Mouse (Mus musculus): ENCODE measurements around the gene Flrt1. TPM values are rescaled to one million over a fixed set of nuclear protein-coding genes. Genes with fewer than 3 reads are reported as not detected.
A peak's percentile ranks its signal among the peaks of the same experiment; 100 is the strongest.

Flrt1 gene
- polyA plus RNA-seq, 1 experiment: 0.51 TPM

GRCm38 (mm10) chr19:7140856-7141421 lies 35.4 kb upstream of the Flrt1 start:
- Histone ChIP-seq H3K4me3 (ENCODE audit: low read depth, low read length) (no peak overlapping the region), H3K27me3 (ENCODE audit: control insufficient read depth, insufficient read depth, low read length, poor library complexity, severe bottlenecking) (no peaks in the 10 kb centered on the region), H3K9me3 (replicated peaks; ENCODE audit: control insufficient read depth, insufficient read depth, low read length, poor library complexity, severe bottlenecking) (no peaks in the 10 kb centered on the region), H3K4me1 (ENCODE audit: control insufficient read depth, insufficient read depth, low read length) (peaks cover 1% of the 10 kb centered on the region), H3K27ac (ENCODE audit: insufficient read depth, low read length) (no peak overlapping the region), H3K36me3 (ENCODE audit: control insufficient read depth, insufficient read depth, low read length, poor library complexity, severe bottlenecking) (no peaks in the 10 kb centered on the region), H3K9ac (ENCODE audit: low read depth, poor library complexity, severe bottlenecking) (no peak overlapping the region)
- TF ChIP-seq POLR2A (IDR thresholded peaks at IDR 0.05; ENCODE audit: insufficient read depth, low read length): no peak
- no peak for TF ChIP-seq CTCF (IDR thresholded peaks at IDR 0.05; ENCODE audit: low read depth, low read length)
- no peak for TF ChIP-seq EP300 (IDR thresholded peaks at IDR 0.05; ENCODE audit: insufficient read depth, low read depth, low read length)

GRCm38 (mm10) chr19:7140373-7140772 lies 34.8 kb upstream of the Flrt1 start:
- Histone ChIP-seq H3K4me3 (ENCODE audit: low read depth, low read length) (no peak overlapping the region), H3K36me3 (ENCODE audit: control insufficient read depth, insufficient read depth, low read length, poor library complexity, severe bottlenecking) (no peaks in the 10 kb centered on the region), H3K27me3 (ENCODE audit: control insufficient read depth, insufficient read depth, low read length, poor library complexity, severe bottlenecking) (no peaks in the 10 kb centered on the region), H3K27ac (ENCODE audit: insufficient read depth, low read length) (no peak overlapping the region), H3K9ac (ENCODE audit: low read depth, poor library complexity, severe bottlenecking) (no peak overlapping the region), H3K4me1 (ENCODE audit: control insufficient read depth, insufficient read depth, low read length) (peaks cover 4% of the 10 kb centered on the region), H3K9me3 (replicated peaks; ENCODE audit: control insufficient read depth, insufficient read depth, low read length, poor library complexity, severe bottlenecking) (no peaks in the 10 kb centered on the region)
- TF ChIP-seq CTCF (IDR thresholded peaks at IDR 0.05; ENCODE audit: low read depth, low read length) (no peak), EP300 (IDR thresholded peaks at IDR 0.05; ENCODE audit: insufficient read depth, low read depth, low read length) (no peak), POLR2A (IDR thresholded peaks at IDR 0.05; ENCODE audit: insufficient read depth, low read length) (no peak)

GRCm38 (mm10) chr19:7139321-7139720 lies 33.8 kb upstream of the Flrt1 start:
- H3K4me3 ChIP-seq (ENCODE audit: low read depth, low read length): no peak overlapping the region
- H3K27me3 ChIP-seq (ENCODE audit: control insufficient read depth, insufficient read depth, low read length, poor library complexity, severe bottlenecking): no peaks in the 10 kb centered on the region
- peaks cover 5% of the 10 kb centered on the region for H3K4me1 ChIP-seq (ENCODE audit: control insufficient read depth, insufficient read depth, low read length)
- TF ChIP-seq CTCF (IDR thresholded peaks at IDR 0.05; ENCODE audit: low read depth, low read length) (no peak), EP300 (IDR thresholded peaks at IDR 0.05; ENCODE audit: insufficient read depth, low read depth, low read length) (no peak), POLR2A (IDR thresholded peaks at IDR 0.05; ENCODE audit: insufficient read depth, low read length) (no peak)
- H3K9ac ChIP-seq (ENCODE audit: low read depth, poor library complexity, severe bottlenecking): no peak overlapping the region
- no peak overlapping the region for H3K27ac ChIP-seq (ENCODE audit: insufficient read depth, low read length)
- H3K9me3 ChIP-seq (replicated peaks; ENCODE audit: control insufficient read depth, insufficient read depth, low read length, poor library complexity, severe bottlenecking): no peaks in the 10 kb centered on the region
- no peaks in the 10 kb centered on the region for H3K36me3 ChIP-seq (ENCODE audit: control insufficient read depth, insufficient read depth, low read length, poor library complexity, severe bottlenecking)

- H3K4me3 ChIP-seq (ENCODE audit: low read depth, low read length): no peak overlapping the region
These were observed 32.8 kb upstream of the Flrt1 start for GRCm38 (mm10) chr19:7138327-7138726.

GRCm38 (mm10) chr19:7136714-7137498 lies 31.4 kb upstream of the Flrt1 start:
- Histone ChIP-seq H3K4me3 (ENCODE audit: low read depth, low read length) (no peak overlapping the region), H3K27ac (ENCODE audit: insufficient read depth, low read length) (no peak overlapping the region), H3K9ac (ENCODE audit: low read depth, poor library complexity, severe bottlenecking) (no peak overlapping the region), H3K27me3 (ENCODE audit: control insufficient read depth, insufficient read depth, low read length, poor library complexity, severe bottlenecking) (no peaks in the 10 kb centered on the region), H3K9me3 (replicated peaks; ENCODE audit: control insufficient read depth, insufficient read depth, low read length, poor library complexity, severe bottlenecking) (no peaks in the 10 kb centered on the region), H3K4me1 (ENCODE audit: control insufficient read depth, insufficient read depth, low read length) (peaks cover 4% of the 10 kb centered on the region), H3K36me3 (ENCODE audit: control insufficient read depth, insufficient read depth, low read length, poor library complexity, severe bottlenecking) (no peaks in the 10 kb centered on the region)
- no peak for TF ChIP-seq POLR2A (IDR thresholded peaks at IDR 0.05; ENCODE audit: insufficient read depth, low read length)
- TF ChIP-seq EP300 (IDR thresholded peaks at IDR 0.05; ENCODE audit: insufficient read depth, low read depth, low read length): peak; percentile 34; the same call in 1 of the 2 replicates

More at GRCm38 (mm10) chr19:7138327-7138726, 32.8 kb upstream of the Flrt1 start:
- H3K27me3 ChIP-seq (ENCODE audit: control insufficient read depth, insufficient read depth, low read length, poor library complexity, severe bottlenecking): no peaks in the 10 kb centered on the region
- no peaks in the 10 kb centered on the region for H3K9me3 ChIP-seq (replicated peaks; ENCODE audit: control insufficient read depth, insufficient read depth, low read length, poor library complexity, severe bottlenecking)
- H3K27ac ChIP-seq (ENCODE audit: insufficient read depth, low read length): no peak overlapping the region
- H3K9ac ChIP-seq (ENCODE audit: low read depth, poor library complexity, severe bottlenecking): no peak overlapping the region
- peaks cover 4% of the 10 kb centered on the region for H3K4me1 ChIP-seq (ENCODE audit: control insufficient read depth, insufficient read depth, low read length)
- TF ChIP-seq EP300 (IDR thresholded peaks at IDR 0.05; ENCODE audit: insufficient read depth, low read depth, low read length) (no peak), CTCF (IDR thresholded peaks at IDR 0.05; ENCODE audit: low read depth, low read length) (no peak), POLR2A (IDR thresholded peaks at IDR 0.05; ENCODE audit: insufficient read depth, low read length) (no peak)
- no peaks in the 10 kb centered on the region for H3K36me3 ChIP-seq (ENCODE audit: control insufficient read depth, insufficient read depth, low read length, poor library complexity, severe bottlenecking)

- peaks cover 4% of the 10 kb centered on the region for H3K4me1 ChIP-seq (ENCODE audit: control insufficient read depth, insufficient read depth, low read length)
- no peak overlapping the region for H3K4me3 ChIP-seq (ENCODE audit: low read depth, low read length)
- no peak overlapping the region for H3K27ac ChIP-seq (ENCODE audit: insufficient read depth, low read length)
- TF ChIP-seq EP300 (IDR thresholded peaks at IDR 0.05; ENCODE audit: insufficient read depth, low read depth, low read length) (no peak), CTCF (IDR thresholded peaks at IDR 0.05; ENCODE audit: low read depth, low read length) (no peak), POLR2A (IDR thresholded peaks at IDR 0.05; ENCODE audit: insufficient read depth, low read length) (no peak)
- no peaks in the 10 kb centered on the region for H3K27me3 ChIP-seq (ENCODE audit: control insufficient read depth, insufficient read depth, low read length, poor library complexity, severe bottlenecking)
- no peak overlapping the region for H3K9ac ChIP-seq (ENCODE audit: low read depth, poor library complexity, severe bottlenecking)
- no peaks in the 10 kb centered on the region for H3K9me3 ChIP-seq (replicated peaks; ENCODE audit: control insufficient read depth, insufficient read depth, low read length, poor library complexity, severe bottlenecking)
- H3K36me3 ChIP-seq (ENCODE audit: control insufficient read depth, insufficient read depth, low read length, poor library complexity, severe bottlenecking): no peaks in the 10 kb centered on the region
These were observed 30.5 kb upstream of the Flrt1 start for GRCm38 (mm10) chr19:7136016-7136415.

Data from ES-Bruce4 (cell line).